Comparison of ENCODE assay signal across 29 mouse cellular contexts in genomic region chr1:191932986-191933632, GRCm38 (mm10). TPM values are rescaled to one million over a fixed set of nuclear protein-coding genes. Genes with fewer than 3 reads are reported as not detected.
A peak's percentile ranks its signal among the peaks of the same experiment; 100 is the strongest.
DNase-seq lines count a peak whose midpoint lies in the region; ATAC-seq and TF ChIP-seq lines count a peak whose summit lies in the region.
"Had no signal": no experiment of that assay in that cellular context is flagged by ENCODE, and none has a peak within 500 bp of the region (broad histone marks: within the 10 kb centered on the region; RNA-seq: fewer than 3 reads in every experiment).

No protein-coding gene starts in this region.

- no peak for TF ChIP-seq EP300 in heart, postnatal 0 days (IDR thresholded peaks at IDR 0.05; ENCODE audit: low read depth)
- no peak for TF ChIP-seq EP300 in liver, postnatal 0 days (IDR thresholded peaks at IDR 0.05; ENCODE audit: low read depth)
- no peak for TF ChIP-seq EP300 in stomach, postnatal 0 days (optimal IDR thresholded peaks at IDR 0.05)

- no peak overlapping the region for H3K4me3 ChIP-seq in heart, postnatal 0 days (ENCODE audit: low read depth, low read length)
- no peak overlapping the region for H3K4me3 ChIP-seq in liver, embryonic 12.5 days
- no peak overlapping the region for H3K4me3 ChIP-seq in liver, postnatal 0 days (ENCODE audit: low read depth, low read length)
- no peak overlapping the region for H3K4me3 ChIP-seq in stomach, embryonic 14.5 days (ENCODE audit: low read depth, low read length)
- H3K4me3 ChIP-seq in stomach, postnatal 0 days (ENCODE audit: low read depth, low read length) = no peak overlapping the region
- H3K4me3 ChIP-seq: embryonic facial prominence, embryonic 15.5 days; heart, adult 2 months; hindbrain, embryonic 15.5 days; limb, embryonic 13.5 days; liver, embryonic 13.5 days; lung, embryonic 15.5 days; neural tube, embryonic 12.5 days; stomach, embryonic 15.5 days had no signal

- H3K27me3 ChIP-seq in heart, postnatal 0 days (ENCODE audit: control insufficient read depth, insufficient read depth, low read length) = no peaks in the 10 kb centered on the region
- peaks cover 51% of the 10 kb centered on the region for H3K27me3 ChIP-seq in liver, embryonic 12.5 days (replicated peaks)
- no peaks in the 10 kb centered on the region for H3K27me3 ChIP-seq in liver, postnatal 0 days (ENCODE audit: insufficient read depth, low read length)
- no peaks in the 10 kb centered on the region for H3K27me3 ChIP-seq in stomach, embryonic 14.5 days (ENCODE audit: control insufficient read depth, insufficient read depth, low read length)
- no peaks in the 10 kb centered on the region for H3K27me3 ChIP-seq in stomach, postnatal 0 days (ENCODE audit: control insufficient read depth, insufficient read depth, low read length)
- H3K27me3 ChIP-seq: embryonic facial prominence, embryonic 15.5 days; hindbrain, embryonic 15.5 days; limb, embryonic 13.5 days; lung, embryonic 15.5 days; stomach, embryonic 15.5 days had no signal

- WGBS in heart, postnatal 0 days = 68% methylated on average over 4 of the region's 4 CpGs
- WGBS in liver, embryonic 12.5 days (ENCODE audit: insufficient replicate concordance) = 48% methylated on average over 4 of the region's 4 CpGs
- WGBS in liver, postnatal 0 days (ENCODE audit: insufficient replicate concordance) = 54% methylated on average over 4 of the region's 4 CpGs
- WGBS in stomach, embryonic 14.5 days = 56% methylated on average over 4 of the region's 4 CpGs
- 57% methylated on average over 4 of the region's 4 CpGs for WGBS in stomach, postnatal 0 days

- no peak for TF ChIP-seq CTCF in heart, postnatal 0 days (IDR thresholded peaks at IDR 0.05; ENCODE audit: low read depth)
- no peak for TF ChIP-seq CTCF in liver, postnatal 0 days (IDR thresholded peaks at IDR 0.05; ENCODE audit: low read depth)
- no peak for TF ChIP-seq CTCF in stomach, postnatal 0 days (IDR thresholded peaks at IDR 0.05; ENCODE audit: low read depth)

- H3K9ac ChIP-seq in heart, postnatal 0 days (replicated peaks; ENCODE audit: low read depth, low read length) = no peak overlapping the region
- H3K9ac ChIP-seq in liver, embryonic 12.5 days = no peak overlapping the region
- no peak overlapping the region for H3K9ac ChIP-seq in liver, postnatal 0 days (replicated peaks)
- H3K9ac ChIP-seq in stomach, embryonic 14.5 days (replicated peaks; ENCODE audit: low read depth, low read length) = no peak overlapping the region
- H3K9ac ChIP-seq in stomach, postnatal 0 days (ENCODE audit: low read length) = no peak overlapping the region
- H3K9ac ChIP-seq: embryonic facial prominence, embryonic 15.5 days; hindbrain, embryonic 15.5 days; limb, embryonic 13.5 days; liver, embryonic 13.5 days; lung, embryonic 15.5 days; neural tube, embryonic 12.5 days; stomach, embryonic 15.5 days had no signal

- no peaks in the 10 kb centered on the region for H3K9me3 ChIP-seq in heart, postnatal 0 days (replicated peaks; ENCODE audit: control insufficient read depth, low read length)
- no peaks in the 10 kb centered on the region for H3K9me3 ChIP-seq in liver, embryonic 12.5 days (replicated peaks)
- no peaks in the 10 kb centered on the region for H3K9me3 ChIP-seq in liver, postnatal 0 days (ENCODE audit: low read length)
- H3K9me3 ChIP-seq in stomach, embryonic 14.5 days (ENCODE audit: control insufficient read depth, low read depth, low read length) = no peaks in the 10 kb centered on the region
- no peaks in the 10 kb centered on the region for H3K9me3 ChIP-seq in stomach, postnatal 0 days (ENCODE audit: control insufficient read depth, low read length)
- H3K9me3 ChIP-seq: embryonic facial prominence, embryonic 15.5 days; hindbrain, embryonic 15.5 days; limb, embryonic 13.5 days; liver, embryonic 13.5 days; lung, embryonic 15.5 days; neural tube, embryonic 12.5 days; stomach, embryonic 15.5 days had no signal

- 0 out of 2 replicates have a peak overlapping the region, but pooled peaks have one; percentile 13 for H3K27ac ChIP-seq in heart, postnatal 0 days (ENCODE audit: low read depth)
- H3K27ac ChIP-seq in liver, embryonic 12.5 days = no peak overlapping the region
- H3K27ac ChIP-seq in liver, postnatal 0 days (ENCODE audit: low read depth) = no peak overlapping the region
- no peak overlapping the region for H3K27ac ChIP-seq in stomach, embryonic 14.5 days (ENCODE audit: low read length)
- H3K27ac ChIP-seq in stomach, postnatal 0 days (replicated peaks) = no peak overlapping the region
- H3K27ac ChIP-seq: embryonic facial prominence, embryonic 15.5 days; heart, adult 2 months; hindbrain, embryonic 15.5 days; limb, embryonic 13.5 days; liver, embryonic 13.5 days; lung, embryonic 15.5 days; neural tube, embryonic 12.5 days; stomach, embryonic 15.5 days had no signal

- H3K4me1 ChIP-seq in heart, postnatal 0 days (ENCODE audit: control insufficient read depth, insufficient read depth) = peaks cover 5% of the 10 kb centered on the region; the same call in 1 of the 2 replicates
- H3K4me1 ChIP-seq in liver, embryonic 12.5 days = no peaks in the 10 kb centered on the region
- no peaks in the 10 kb centered on the region for H3K4me1 ChIP-seq in liver, postnatal 0 days (ENCODE audit: insufficient read depth)
- no peaks in the 10 kb centered on the region for H3K4me1 ChIP-seq in stomach, embryonic 14.5 days (ENCODE audit: control insufficient read depth, insufficient read depth, low read length)
- no peaks in the 10 kb centered on the region for H3K4me1 ChIP-seq in stomach, postnatal 0 days (replicated peaks; ENCODE audit: control insufficient read depth, insufficient read depth)
- H3K4me1 ChIP-seq: hindbrain, embryonic 15.5 days; liver, embryonic 13.5 days; neural tube, embryonic 12.5 days; stomach, embryonic 15.5 days had no signal

- no peak for DNase-seq in heart, postnatal 0 days (ENCODE audit: low spot score)
- DNase-seq in heart, postnatal 36 days = no peak
- DNase-seq in liver, postnatal 0 days = no peak
- no peak for DNase-seq in stomach, postnatal 0 days (ENCODE audit: low spot score)
- no peak for DNase-seq in thymus, postnatal 25 days
- no peak for DNase-seq in spleen, adult 12 weeks (ENCODE audit: low spot score)
- DNase-seq: adrenal gland, postnatal 25 days; cerebellum, adult 9-10 months; gastrocnemius, postnatal 25 days; heart, postnatal 4 days; kidney, adult 2 months; layer of hippocampus, postnatal 36 days; liver, embryonic 13.5 days; lung, postnatal 4 days; thymus, adult 18-20 months; thymus, postnatal 4 days had no signal

- no peaks in the 10 kb centered on the region for H3K36me3 ChIP-seq in heart, postnatal 0 days (replicated peaks; ENCODE audit: control insufficient read depth, insufficient read depth, low read length)
- no peaks in the 10 kb centered on the region for H3K36me3 ChIP-seq in liver, embryonic 12.5 days
- H3K36me3 ChIP-seq in liver, postnatal 0 days (replicated peaks; ENCODE audit: insufficient read depth, low read length) = no peaks in the 10 kb centered on the region
- H3K36me3 ChIP-seq in stomach, embryonic 14.5 days (ENCODE audit: control insufficient read depth, insufficient read depth, low read length) = no peaks in the 10 kb centered on the region
- H3K36me3 ChIP-seq in stomach, postnatal 0 days (ENCODE audit: control insufficient read depth, insufficient read depth, low read length) = no peaks in the 10 kb centered on the region
- H3K36me3 ChIP-seq: embryonic facial prominence, embryonic 15.5 days; hindbrain, embryonic 15.5 days; limb, embryonic 13.5 days; liver, embryonic 13.5 days; lung, embryonic 15.5 days; neural tube, embryonic 12.5 days; stomach, embryonic 15.5 days had no signal

- ATAC-seq in heart, postnatal 0 days (ENCODE audit: insufficient read depth, low read depth) = peak; percentile 53; the same call in 1 of the 2 replicates
- ATAC-seq in liver, embryonic 12.5 days = peak; percentile 18; the same call in 1 of the 2 replicates
- no peak for ATAC-seq in liver, postnatal 0 days
- ATAC-seq in stomach, embryonic 14.5 days (ENCODE audit: insufficient number of reproducible peaks, insufficient read depth, low FRiP score, low read depth) = peak; percentile 37; the same call in 1 of the 2 replicates
- ATAC-seq in stomach, postnatal 0 days (ENCODE audit: low FRiP score, low TSS enrichment) = no peak
- ATAC-seq: forebrain, embryonic 16.5 days had no signal

- intact Hi-C loops in heart, postnatal 36 days (cut with DNase I) = no loop called here

- H3K4me2 ChIP-seq in heart, postnatal 0 days (ENCODE audit: low read depth, low read length) = no peak overlapping the region
- H3K4me2 ChIP-seq in liver, embryonic 12.5 days = no peak overlapping the region
- no peak overlapping the region for H3K4me2 ChIP-seq in liver, postnatal 0 days (ENCODE audit: low read depth, low read length)
- H3K4me2 ChIP-seq in stomach, embryonic 14.5 days (replicated peaks; ENCODE audit: low read depth, low read length) = no peak overlapping the region
- no peak overlapping the region for H3K4me2 ChIP-seq in stomach, postnatal 0 days (replicated peaks; ENCODE audit: low read depth)
- H3K4me2 ChIP-seq: embryonic facial prominence, embryonic 15.5 days; hindbrain, embryonic 15.5 days; limb, embryonic 13.5 days; liver, embryonic 13.5 days; lung, embryonic 15.5 days; neural tube, embryonic 12.5 days; stomach, embryonic 15.5 days had no signal

RNA-seq across cellular contexts. Expression of gene Slc30a1, which starts 26.5 kb away (rescaled TPM):
- 18.2 and 20.0 TPM in 2 replicates for total RNA-seq in heart, postnatal 0 days (2014; rRNA removed; ENCODE audit: low replicate concordance)
- polyA plus RNA-seq in heart, postnatal 0 days (2015; fragmentation: Nextera tagmentation; extraction: Ambion mirVana) = 2.6 and 3.6 TPM in 2 replicates
- total RNA-seq in heart, postnatal 36 days (2021) = 10 to 100 TPM; 19.7 to 27.2 TPM
- 6.0 and 7.2 TPM in 2 replicates for polyA plus RNA-seq in liver, embryonic 12.5 days (2016; fragmentation: Nextera tagmentation; extraction: Ambion mirVana)
- 4.3 and 7.0 TPM in 2 replicates for polyA plus RNA-seq in liver, postnatal 0 days (2015; fragmentation: Nextera tagmentation; extraction: Ambion mirVana)
- 1.5 and 1.7 TPM in 2 replicates for polyA plus RNA-seq in stomach, embryonic 14.5 days (2014; fragmentation: Nextera tagmentation; extraction: Ambion mirVana)
- polyA plus RNA-seq in stomach, postnatal 0 days (2015; fragmentation: Nextera tagmentation; extraction: Ambion mirVana) = 5.4 and 5.5 TPM in 2 replicates

RNA-seq across cellular contexts. Expression of gene Rd3, which starts 44.1 kb away (rescaled TPM):
- 0.34 and 2.4 TPM in 2 replicates for total RNA-seq in heart, postnatal 0 days (2014; rRNA removed; ENCODE audit: low replicate concordance)
- polyA plus RNA-seq in heart, postnatal 0 days (2015; fragmentation: Nextera tagmentation; extraction: Ambion mirVana) = 5.9 and 8.0 TPM in 2 replicates
- total RNA-seq in heart, postnatal 36 days (2021) = under 1 TPM; 0.16 to 0.53 TPM
- polyA plus RNA-seq in liver, embryonic 12.5 days (2016; fragmentation: Nextera tagmentation; extraction: Ambion mirVana) = 0.13 and 0.19 TPM in 2 replicates
- 0.09 and 0.12 TPM in 2 replicates for polyA plus RNA-seq in liver, postnatal 0 days (2015; fragmentation: Nextera tagmentation; extraction: Ambion mirVana)
- polyA plus RNA-seq in stomach, embryonic 14.5 days (2014; fragmentation: Nextera tagmentation; extraction: Ambion mirVana) = 0.28 and 0.41 TPM in 2 replicates
- polyA plus RNA-seq in stomach, postnatal 0 days (2015; fragmentation: Nextera tagmentation; extraction: Ambion mirVana) = 0.12 and 0.18 TPM in 2 replicates
- total RNA-seq: common myeloid progenitor, adult 5-6 weeks; MEL; monocyte, adult 5-6 weeks had no signal

Comparison
In these comparisons a context has a peak if more than half of its experiments do, and no peak if none do; other contexts are left out.
1. ATAC-seq: peak in heart, postnatal 0 days (single experiment), liver, embryonic 12.5 days (single experiment) and stomach, embryonic 14.5 days (single experiment); none in liver, postnatal 0 days (single experiment) and stomach, postnatal 0 days (single experiment).